Mouse (Mus musculus): ENCODE results near the gene Tmem252.
"Not testable (repeated sequence)": the region's sequence is repeated elsewhere in the genome, so short reads cannot be mapped to it uniquely, and the experiment has no call there.

Gene Tmem252

DNA sequence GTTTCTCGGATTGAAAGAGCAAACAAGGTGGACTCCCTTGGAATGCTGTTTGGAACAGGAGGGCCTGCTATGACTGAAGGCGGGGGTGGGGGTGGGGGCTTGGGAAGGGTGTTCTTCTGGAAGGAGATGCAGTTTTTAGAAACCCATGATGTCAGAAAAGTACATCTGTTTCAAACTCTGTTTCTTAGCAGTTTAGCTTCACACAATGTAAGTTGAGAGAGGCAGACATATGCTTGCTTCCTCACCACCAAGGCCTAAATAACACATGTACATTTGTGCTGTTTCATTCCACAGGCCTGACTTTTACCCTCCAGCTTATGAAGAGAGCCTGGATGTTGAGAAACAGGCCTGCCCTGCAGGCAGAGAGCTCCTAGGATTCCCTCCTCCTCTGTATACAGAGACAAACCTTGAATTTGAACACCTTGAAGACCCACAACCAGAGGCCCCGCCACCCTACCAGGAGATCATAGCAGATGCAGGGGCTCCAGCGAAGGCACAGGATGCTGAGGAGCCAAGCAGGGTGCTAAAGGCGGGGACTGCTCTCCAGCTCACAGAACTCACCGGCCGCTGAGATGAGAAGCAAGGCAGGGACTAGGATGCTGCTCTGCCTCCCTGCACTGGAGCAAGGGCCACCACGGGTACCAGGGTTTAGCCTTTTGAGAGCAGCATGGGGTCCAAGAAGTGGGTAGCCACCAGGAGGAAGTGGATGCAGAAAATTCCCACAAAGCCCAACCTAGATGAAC lies 3.6 kb downstream of the Tmem252 start:
- DNase-seq (ENCODE audit: low spot score in 2 of 2) = no peak

GRCm38 (mm10) chr19:24683016-24683720 lies 9.4 kb downstream of the Tmem252 start:
- DNase-seq (ENCODE audit: low spot score in 2 of 2) = no peak

DNA sequence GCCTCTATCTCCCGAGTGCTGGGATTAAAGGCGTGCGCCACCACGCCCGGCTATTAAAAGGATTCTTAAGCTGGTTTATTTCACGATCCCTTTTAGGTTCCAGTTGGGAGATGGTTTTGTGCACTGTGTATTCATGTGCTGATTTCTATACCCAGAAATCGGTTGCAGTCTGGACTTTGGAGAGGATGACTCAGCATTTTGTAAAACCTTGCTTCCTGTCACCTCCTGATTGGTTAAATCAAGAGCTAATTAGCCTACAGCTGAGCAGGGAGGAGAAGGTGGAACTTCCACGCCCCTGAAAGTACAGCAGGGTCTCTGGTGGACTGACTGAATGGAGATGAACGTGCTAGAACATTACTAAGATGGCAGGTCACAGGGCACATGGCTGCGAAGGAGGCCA lies 12.6 kb downstream of the Tmem252 start:
- DNase-seq (ENCODE audit: low spot score in 2 of 2) = no peak

- DNase-seq (ENCODE audit: low spot score in 2 of 2) = no peak
Measured at GRCm38 (mm10) chr19:24688327-24688726, 14.5 kb downstream of the Tmem252 start.

DNA sequence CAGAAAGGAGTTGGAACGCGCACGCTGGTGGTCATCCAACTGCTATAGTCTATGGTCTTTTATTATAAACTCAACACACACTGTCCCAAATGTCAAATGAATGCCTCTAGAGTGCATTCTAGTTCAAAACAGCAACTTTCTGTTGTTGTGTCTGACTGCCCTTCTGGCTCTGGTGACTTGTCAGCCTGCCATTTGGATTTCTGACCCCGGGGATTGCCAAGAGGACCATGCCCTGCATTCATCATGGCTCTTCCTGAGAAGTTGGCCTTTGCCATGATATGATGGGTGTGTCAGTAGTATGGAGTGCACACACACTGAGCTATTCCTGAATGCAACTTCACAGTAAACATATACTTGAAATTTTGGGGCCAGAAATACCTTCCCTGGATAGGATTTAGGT lies 15.7 kb downstream of the Tmem252 start:
- DNase-seq (ENCODE audit: low spot score in 2 of 2) = no peak

DNA sequence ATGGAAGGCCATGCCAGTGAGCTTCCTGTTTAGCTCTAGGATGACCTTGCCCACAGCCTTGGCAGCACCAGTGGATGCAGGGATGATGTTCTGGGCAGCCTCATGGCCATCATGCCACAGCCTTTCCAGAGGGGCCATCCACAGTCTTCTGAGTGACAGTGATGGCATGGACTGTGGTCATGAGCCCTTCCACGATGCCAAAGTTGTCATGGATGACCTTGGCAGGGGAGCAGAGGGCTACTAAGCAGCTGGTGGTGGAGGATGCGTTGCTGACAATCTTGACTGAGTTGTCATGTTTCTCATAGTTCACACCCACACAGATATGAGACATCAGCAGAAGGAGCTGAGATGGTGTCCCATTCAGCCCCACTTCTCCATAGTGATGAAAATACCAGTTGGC lies 18.9 kb downstream of the Tmem252 start:
- DNase-seq (ENCODE audit: low spot score in 2 of 2) = no peak

DNA sequence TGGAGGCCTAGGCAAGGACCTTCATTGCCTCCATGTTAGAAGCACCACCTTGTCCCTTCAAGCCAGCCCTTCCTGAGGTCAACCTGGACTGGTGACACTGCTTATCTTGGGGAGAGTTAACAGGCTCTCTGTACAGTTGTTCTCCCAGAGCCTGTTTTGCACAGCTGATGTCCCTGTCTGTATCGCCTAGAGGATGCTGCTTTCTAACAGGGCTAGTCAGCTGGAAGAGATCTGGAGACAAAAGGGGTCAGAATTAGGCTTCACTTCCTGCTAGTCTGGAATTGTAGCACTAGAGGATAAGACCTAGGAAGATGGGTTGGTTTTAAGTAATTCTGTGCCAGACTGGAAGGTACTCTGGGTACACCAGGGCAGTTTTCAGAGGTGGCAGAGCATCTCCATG lies 24.1 kb downstream of the Tmem252 start:
- DNase-seq (ENCODE audit: low spot score in 2 of 2) = no peak

GRCm38 (mm10) chr19:24698651-24699050 lies 24.8 kb downstream of the Tmem252 start:
- no peak for DNase-seq (ENCODE audit: low spot score in 2 of 2)

- DNase-seq (ENCODE audit: low spot score in 2 of 2) = no peak
Measured at GRCm38 (mm10) chr19:24699196-24699595, 25.4 kb downstream of the Tmem252 start.

- no peak for DNase-seq (ENCODE audit: low spot score in 2 of 2)
Measured at GRCm38 (mm10) chr19:24699910-24700309, 26.1 kb downstream of the Tmem252 start.

GRCm38 (mm10) chr19:24700664-24701063 lies 26.9 kb downstream of the Tmem252 start:
- DNase-seq (ENCODE audit: low spot score in 2 of 2) = no peak

DNA sequence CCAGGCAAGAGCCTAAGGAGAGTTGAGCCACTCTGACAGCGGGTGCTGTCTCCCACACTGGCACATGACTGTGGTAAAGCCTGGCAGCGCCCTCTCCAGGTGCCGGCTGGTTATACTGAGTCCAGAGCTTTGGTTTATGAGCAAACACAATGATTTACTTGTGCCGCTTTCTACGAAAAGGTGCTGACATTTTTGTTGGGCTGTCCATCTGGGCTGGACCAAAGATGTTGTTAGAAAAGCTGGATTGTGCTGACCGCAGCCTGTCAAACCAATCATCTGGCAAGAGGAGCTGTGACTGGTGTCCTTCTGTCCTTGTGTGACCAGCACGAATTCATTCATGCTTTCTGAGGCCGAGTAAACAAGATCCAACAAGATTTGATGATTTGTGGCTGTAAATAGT lies 27.9 kb downstream of the Tmem252 start:
- DNase-seq (ENCODE audit: low spot score in 2 of 2) = no peak

DNA sequence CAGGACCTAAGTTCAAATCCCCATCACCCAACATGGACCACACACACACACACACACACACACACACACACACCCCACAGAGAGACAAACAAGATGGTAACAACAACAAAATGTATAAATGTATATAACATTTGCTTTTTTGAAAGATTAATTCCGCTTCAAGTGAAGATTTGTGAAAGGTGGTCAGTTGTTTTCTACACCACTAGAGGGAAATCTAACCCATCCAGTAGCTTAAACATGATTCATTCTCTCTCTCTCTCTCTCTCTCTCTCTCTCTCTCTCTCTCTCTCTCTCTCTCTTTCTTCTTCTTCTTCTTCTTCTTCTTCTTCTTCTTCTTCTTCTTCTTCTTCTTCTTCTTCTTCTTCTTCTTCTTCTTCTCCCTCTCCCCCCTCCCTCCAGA lies 29.4 kb downstream of the Tmem252 start:
- not testable (repeated sequence) for DNase-seq (ENCODE audit: low spot score in 2 of 2)

GRCm38 (mm10) chr19:24703680-24704079 lies 29.9 kb downstream of the Tmem252 start:
- peak in 1 of 2 experiments; percentile 8 for DNase-seq (ENCODE audit: low spot score in 2 of 2)

DNA sequence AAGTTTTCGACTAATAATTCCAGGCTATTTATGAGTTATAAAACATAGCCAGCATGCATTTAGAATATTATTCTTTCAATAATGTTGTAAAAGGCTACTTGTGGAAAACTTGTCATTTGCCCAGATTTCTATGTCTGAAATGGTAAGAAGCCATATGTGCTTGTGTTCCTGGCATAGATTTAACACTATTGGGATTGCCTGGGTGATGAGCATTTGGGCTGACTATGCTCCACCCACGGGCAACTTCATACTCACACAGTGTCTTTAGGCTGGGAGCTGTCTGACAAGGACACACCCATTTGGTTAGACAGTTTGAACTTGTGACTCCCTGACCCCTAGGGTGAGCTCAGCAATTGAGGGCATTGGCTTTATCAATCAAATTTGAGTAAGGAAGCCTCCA lies 30.5 kb downstream of the Tmem252 start:
- no peak for DNase-seq (ENCODE audit: low spot score in 2 of 2)

- no peak for DNase-seq (ENCODE audit: low spot score in 2 of 2)
Measured at GRCm38 (mm10) chr19:24705395-24705794, 31.6 kb downstream of the Tmem252 start.

GRCm38 (mm10) chr19:24707071-24707906 lies 33.5 kb downstream of the Tmem252 start:
- no peak for DNase-seq (ENCODE audit: low spot score in 2 of 2)

DNA sequence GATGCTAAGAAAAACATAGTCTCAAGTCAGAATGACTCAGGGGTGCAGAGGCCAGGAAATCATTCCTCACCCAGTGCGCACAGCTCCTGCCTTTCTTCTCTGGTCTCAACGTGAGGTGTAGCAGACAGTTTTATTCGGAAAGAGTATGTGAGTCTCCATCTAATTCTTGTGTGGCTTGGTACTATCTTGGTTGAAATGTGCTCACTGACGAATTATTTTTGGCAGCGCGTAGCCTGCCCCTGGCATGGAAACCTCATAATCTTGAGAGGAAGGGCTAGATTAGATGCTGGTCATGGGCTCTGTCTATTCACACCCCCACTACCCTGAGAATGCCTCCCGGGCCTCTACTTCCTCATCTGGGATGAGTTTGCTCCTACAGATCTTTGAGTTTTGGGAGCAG lies 34.2 kb downstream of the Tmem252 start:
- no peak for DNase-seq (ENCODE audit: low spot score in 2 of 2)

DNA sequence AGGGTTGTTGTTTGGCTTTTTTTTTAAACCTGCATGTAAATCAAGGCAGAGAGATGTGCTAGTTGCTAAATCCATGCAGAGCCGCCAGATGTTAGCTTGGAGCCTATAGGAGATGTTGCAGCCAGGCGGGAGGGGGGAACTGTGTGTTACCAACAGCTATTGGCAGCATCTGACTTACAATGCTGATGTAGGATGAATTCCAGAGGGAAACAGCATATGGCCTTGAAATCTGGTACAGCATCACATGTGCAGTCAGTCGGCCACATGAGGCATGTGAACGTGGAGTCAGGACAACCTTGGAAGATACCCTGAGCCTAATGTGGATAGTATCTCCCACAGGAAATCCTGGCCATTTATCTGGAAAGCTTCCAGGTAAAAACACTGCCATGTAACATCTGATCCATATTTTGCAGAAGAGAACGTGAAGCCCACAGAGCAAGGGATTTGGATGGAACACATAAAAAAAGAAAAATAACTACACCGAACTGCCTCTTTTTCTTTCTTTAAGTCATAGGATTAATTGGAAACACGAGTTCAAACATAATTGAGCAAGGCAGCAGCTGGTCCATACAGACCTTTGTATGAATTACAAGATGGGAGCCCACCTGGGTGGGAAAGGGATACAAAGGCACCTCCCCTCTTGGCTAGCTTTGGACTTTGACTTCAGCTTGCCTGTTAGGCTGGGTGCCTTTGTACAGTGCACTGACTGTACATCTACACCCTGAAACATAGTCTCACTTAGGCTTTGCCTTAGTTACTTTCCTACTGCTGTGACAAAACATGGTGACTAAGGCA lies 42.7 kb downstream of the Tmem252 start:
- DNase-seq (ENCODE audit: low spot score in 2 of 2) = no peak

DNA sequence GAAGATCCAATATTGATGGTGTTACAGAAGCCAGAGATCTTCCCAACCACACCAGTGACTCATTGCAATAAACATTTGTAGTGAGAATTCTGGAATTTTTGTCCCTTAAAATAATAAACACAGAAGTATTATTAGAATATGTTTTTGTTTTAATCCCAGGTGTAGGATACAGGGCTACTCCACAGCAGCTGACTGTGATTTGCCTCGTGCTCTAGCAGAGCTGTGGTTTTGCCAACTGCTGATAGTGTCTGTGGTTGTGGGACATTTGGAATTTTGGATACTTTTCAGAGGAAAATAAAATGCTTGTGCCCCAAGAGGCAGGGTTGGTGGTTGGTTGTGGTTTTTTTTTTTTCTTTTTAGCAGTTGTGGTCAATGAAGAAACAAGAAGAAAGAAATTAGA lies 44.2 kb downstream of the Tmem252 start:
- no peak for DNase-seq (ENCODE audit: low spot score in 2 of 2)

DNA sequence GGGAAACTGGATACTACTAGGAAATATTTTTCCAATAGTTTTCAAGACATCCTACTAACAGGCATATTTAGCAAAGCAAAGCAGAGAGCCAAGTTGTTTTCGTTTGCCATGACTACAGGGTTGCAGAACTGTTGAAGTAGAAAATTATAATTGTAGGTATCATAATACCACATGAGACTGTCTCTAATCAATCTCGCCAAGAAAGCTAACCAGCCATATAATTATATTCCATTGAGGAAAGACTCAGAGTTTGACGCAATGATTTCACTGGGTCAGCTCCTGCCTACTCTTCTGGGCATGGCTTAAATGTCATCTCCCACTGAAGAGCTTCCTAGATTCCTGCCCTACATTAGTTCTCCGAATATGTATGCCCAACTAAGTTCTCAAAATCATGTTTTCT lies 45.7 kb downstream of the Tmem252 start:
- no peak for DNase-seq (ENCODE audit: low spot score in 2 of 2)

- DNase-seq (ENCODE audit: low spot score in 2 of 2) = no peak
Measured at GRCm38 (mm10) chr19:24720448-24720847, 46.6 kb downstream of the Tmem252 start.
